Mouse (Mus musculus): Measurements from ENCODE around the gene Atat1.

The Atat1 gene

DNA sequence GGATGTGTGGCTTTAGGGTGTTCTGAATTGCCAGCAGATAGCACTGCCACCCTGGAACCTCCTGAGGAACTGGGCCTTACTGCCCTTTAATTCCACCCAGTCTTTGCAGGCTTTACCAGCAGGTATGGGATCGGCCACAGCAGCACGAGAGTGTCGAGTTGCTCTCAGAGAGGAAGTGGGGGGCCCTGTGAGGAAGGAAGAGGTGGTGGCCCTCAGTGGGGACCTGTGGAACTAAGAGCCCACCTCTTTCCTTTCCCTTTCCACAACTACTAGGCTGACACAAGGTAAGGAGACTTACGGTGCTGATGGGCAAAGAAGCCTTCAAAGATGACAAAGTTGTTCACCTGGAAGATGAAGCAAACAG, 5.9 kb downstream of the Atat1 start:
- CTCF ChIA-PET: interaction anchor here in 1 of 4 experiments (0.8 kb wide), 1 partner anchor 337 kb away, joined by 3 read pairs; no protein-coding TSS in a partner anchor
- POLR2A ChIA-PET: interaction anchor here in 2 of 4 experiments (0.8 to 1.4 kb wide), 6 partner anchors 11 to 81 kb away, joined by 3 to 7 read pairs (median 3); partner anchors contain the start of genes Flot1 (in 1 of the 2), Mrps18b (in 1 of the 2) and Ppp1r10 (in 1 of the 2)

DNA sequence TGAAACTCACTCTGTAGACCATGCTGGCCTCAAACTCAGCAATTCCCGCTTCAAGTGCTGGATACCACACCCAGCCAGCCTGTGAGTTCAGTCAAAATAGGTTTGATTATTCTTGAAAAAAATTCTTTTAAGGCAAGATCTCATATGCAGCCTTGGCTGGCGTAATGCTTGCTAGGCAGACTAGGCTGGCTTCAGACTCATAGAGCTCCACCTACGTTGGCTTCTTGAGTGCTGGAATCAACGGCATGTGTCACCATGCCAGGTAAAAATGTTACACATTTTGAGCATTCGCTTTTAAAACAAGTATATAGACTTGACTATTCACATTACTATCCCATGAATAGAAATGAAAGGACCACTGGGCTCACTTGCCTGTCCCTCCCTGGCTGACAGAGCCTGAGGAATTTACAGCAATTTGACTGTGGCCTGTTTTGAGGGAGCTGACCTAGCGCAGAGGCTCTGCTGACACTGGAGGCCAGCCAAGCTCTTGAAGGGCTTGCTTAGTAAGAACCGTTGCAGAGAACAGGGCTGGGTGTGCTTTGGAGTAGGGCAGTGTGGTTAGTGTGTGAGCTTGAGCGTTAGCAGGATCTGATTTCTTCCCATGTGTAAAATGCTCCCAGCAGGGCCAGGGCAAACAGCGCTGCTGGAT, 6.4 kb downstream of the Atat1 start:
- CTCF ChIA-PET: interaction anchor here in 1 of 4 experiments (0.8 kb wide), 1 partner anchor 337 kb away, joined by 3 read pairs; no protein-coding TSS in a partner anchor
- POLR2A ChIA-PET: interaction anchor here in 3 of 4 experiments (0.7 to 1.4 kb wide), 10 partner anchors 10 to 168 kb away, joined by 3 to 8 read pairs (median 4); partner anchors contain the start of genes Flot1 (in 1 of the 3), Mrps18b (in 1 of the 3) and Ppp1r10 (in 1 of the 3)

DNA sequence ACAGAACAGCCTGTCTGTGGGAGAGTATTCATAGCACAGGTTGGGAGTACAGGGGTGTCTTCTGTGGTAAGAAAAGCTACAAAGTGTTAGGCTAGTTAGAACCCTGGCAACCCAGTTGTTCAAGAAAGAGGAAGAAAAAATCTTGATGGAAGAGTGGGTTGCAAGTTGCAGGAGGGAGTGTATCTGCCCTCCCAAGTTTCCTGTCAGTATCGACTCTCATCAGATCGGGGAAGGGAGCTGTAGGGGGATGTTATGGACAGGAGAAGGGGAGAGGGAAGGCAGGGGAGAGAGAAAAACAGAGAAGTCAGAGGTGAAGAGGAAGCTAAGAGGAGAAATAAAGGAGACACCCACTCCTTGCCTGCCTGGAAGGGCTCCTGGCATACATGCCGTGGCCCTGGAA, 9.2 kb downstream of the Atat1 start:
- CTCF ChIA-PET: no interaction called here
- POLR2A ChIA-PET: interaction anchor here in 3 of 4 experiments (0.7 to 13.4 kb wide), 20 partner anchors 7 to 121 kb away, joined by 3 to 147 read pairs (median 8); partner anchors contain the start of genes Atat1 (in 2 of the 3), Mrps18b (in 2 of the 3), Ppp1r10 (in 2 of the 3) and Dhx16 (in 1 of the 3)

DNA sequence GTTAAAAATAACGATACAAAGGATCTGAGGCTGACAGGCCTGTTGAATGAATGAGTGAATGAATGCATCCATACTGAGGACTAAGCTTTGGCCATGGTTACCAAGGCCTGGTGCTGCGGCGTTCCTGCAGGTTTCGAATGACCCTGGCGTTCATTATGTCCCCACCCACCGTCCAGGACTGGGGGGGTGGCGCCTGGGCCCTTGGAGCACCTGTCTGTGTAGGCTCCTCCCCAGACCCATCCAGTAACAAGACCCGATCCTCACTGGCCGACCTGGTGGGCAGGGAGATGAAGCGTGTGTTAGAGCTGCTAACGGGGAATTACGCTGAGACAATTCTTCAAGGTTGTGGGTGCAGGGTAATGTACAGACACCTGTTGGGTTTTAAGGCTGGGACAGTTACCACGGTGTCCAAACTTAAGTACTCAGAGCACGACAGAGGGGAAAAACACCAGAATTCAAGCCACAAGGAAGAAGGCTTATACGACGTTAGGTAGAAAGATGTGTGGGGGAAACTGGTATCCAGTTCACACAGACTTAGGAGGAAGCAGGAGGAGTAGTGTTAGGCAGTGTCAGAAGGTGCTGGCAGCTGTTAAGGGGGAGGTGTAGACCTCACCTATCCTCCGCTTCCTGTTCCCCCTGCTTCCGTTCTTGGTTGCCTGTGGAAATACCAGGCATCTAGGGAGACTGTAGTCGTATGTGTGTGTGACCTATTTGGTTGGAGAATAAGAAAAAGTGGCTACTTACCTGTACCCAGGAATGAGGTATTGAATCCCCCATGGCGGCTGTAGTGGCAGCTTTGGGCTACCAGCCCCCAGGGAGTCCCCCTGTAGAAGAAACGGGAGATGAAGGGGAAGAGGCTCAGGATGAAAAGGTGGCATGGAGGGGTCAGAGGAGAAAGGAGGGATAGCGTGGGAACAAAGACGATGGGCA, 12.0 kb downstream of the Atat1 start:
- ChIA-PET POLR2A (interaction anchor here (0.6 to 13.4 kb wide), 31 partner anchors 10 to 302 kb away, joined by 3 to 147 read pairs (median 7); partner anchors contain the start of genes Mdc1 (in 3 of the 4), Mrps18b (in 3 of the 4), Ppp1r10 (in 3 of the 4) and Atat1 (in 2 of the 4)), CTCF (interaction anchor here in 3 of 4 experiments (0.7 to 2.1 kb wide), 6 partner anchors 24 to 96 kb away, joined by 3 to 5 read pairs (median 3); no protein-coding TSS in a partner anchor)

DNA sequence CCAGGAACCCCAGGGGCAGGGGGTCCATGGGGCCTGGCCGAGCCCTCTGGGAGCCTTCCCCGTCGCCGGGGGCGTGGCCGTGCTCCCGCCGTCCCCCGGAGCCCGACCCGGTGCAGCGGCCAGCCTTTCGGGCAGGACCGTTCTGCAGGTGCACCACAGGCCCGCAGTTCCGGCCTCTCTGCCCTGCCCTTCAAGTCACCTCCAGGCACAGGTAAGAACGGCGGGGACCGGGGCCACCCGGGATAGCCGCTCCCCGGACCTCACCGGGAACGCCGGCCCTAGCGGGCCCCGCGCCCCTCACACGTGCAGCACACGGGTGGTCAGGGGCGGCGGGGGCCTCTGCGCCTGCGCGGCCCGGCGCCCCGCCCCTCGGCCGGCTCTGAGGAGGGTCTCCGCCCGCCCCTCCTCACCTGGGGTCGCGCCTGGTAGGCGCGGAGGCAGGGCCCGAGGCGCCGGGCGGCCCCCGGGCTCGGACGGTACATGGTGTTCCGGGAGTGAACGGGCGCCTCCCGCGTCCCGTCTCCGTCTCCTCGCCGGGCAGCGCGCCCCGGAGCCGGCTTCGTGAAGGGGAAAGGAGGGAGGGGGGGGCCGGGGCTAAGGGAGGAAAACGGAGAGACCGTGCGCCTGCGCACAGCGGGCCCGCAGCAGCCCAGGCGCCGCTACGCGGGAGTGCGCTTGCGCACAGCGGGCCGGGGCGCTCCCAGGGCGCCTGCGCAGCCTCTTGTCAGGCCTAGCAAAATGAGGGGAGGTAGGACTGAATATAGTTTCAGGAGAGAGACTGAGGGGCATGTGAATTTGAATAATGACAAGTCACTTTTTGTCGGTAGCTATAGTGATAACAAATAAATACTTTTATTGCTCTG, 12.9 kb downstream of the Atat1 start, which contains the start of gene 2310061I04Rik:
Gene 2310061I04Rik, minus strand, starts transcription at position 651 of the 863 bp plus-strand sequence.
- POLR2A ChIA-PET: interaction anchor here (0.6 to 13.4 kb wide), 36 partner anchors 9 to 301 kb away, joined by 3 to 147 read pairs (median 8); partner anchors contain the start of genes Mdc1 (in 3 of the 4), Mrps18b (in 3 of the 4), Ppp1r10 (in 3 of the 4) and Atat1 (in 2 of the 4)
- CTCF ChIA-PET: interaction anchor here in 3 of 4 experiments (0.8 to 2.1 kb wide), 6 partner anchors 23 to 97 kb away, joined by 3 to 5 read pairs (median 3); no protein-coding TSS in a partner anchor

DNA sequence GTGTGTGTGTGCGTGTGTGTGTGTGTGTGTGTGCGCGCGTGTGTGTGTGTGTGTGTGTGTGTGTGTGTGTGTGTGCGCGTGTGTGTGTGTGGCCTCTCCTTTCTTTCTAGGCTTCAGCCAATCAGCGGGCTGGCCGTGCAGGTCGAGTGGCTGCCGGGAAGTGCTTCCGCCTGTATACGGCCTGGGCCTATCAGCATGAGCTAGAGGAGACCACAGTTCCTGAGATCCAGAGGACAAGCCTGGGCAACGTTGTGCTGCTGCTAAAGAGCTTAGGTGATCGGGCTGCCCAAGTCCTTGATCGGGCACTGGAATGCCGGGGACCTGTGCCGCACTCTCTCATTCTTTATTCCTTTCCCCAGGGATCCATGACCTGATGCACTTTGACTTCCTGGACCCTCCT, 22.1 kb downstream of the Atat1 start:
- ChIA-PET POLR2A (interaction anchor here (0.5 to 6.9 kb wide), 84 partner anchors 7 to 753 kb away, joined by 3 to 73 read pairs (median 6); partner anchors contain the start of genes Dhx16 (in 3 of the 4), Mdc1 (in 3 of the 4), Mrps18b (in 3 of the 4) and Ppp1r10 (in 3 of the 4)), CTCF (interaction anchor here (0.5 to 4.5 kb wide), 26 partner anchors 8 to 173 kb away, joined by 3 to 28 read pairs (median 4); partner anchors contain the start of genes Dhx16 (in 2 of the 4), Flot1 (in 1 of the 4), Mdc1 (in 1 of the 4) and Mrps18b (in 1 of the 4))

DNA sequence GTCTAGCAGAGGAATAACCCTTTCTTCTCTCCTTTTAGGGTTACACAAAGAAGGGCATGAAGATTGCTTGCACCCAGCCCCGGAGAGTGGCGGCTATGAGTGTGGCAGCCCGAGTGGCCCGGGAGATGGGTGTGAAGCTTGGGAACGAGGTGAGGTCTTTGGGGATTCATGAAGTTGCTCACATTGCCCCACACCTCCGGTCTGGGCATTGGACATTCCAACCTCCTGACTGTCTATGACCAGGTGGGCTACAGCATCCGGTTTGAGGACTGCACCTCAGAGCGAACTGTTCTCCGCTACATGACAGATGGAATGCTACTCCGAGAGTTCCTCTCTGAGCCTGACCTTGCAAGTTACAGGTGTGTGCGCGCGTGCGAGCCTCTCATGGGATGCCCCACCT, 26.1 kb downstream of the Atat1 start:
- CTCF ChIA-PET: interaction anchor here in 2 of 4 experiments (0.5 to 2.1 kb wide), 2 partner anchors 10 to 449 kb away, joined by 3 to 7 read pairs; no protein-coding TSS in a partner anchor
- POLR2A ChIA-PET: interaction anchor here in 3 of 4 experiments (0.9 to 2.3 kb wide), 4 partner anchors 9 to 48 kb away, joined by 3 to 9 read pairs (median 4); no protein-coding TSS in a partner anchor

DNA sequence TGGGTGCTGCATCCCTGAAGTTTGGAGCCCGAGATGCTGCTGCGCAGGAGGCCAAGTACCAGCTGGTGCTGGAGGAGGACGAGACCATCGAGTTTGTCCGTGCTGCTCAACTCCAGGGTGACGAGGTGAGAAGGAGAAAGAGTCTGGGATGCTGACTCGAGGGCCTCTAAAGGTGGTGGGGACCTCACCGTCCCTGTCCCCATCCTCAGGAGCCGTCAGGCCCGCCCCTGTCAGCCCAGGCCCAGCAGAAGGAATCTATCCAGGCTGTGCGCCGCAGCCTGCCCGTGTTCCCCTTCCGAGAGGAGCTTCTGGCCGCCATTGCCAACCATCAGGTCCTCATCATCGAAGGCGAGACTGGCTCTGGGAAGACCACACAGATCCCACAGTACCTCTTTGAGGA, 27.0 kb downstream of the Atat1 start:
- POLR2A ChIA-PET: interaction anchor here in 3 of 4 experiments (0.7 to 6.9 kb wide), 28 partner anchors 7 to 1163 kb away, joined by 3 to 73 read pairs (median 4); partner anchors contain the start of genes Flot1 (in 3 of the 3), Ier3 (in 2 of the 3), Nrm (in 2 of the 3) and Gabbr1 (in 1 of the 3)
- CTCF ChIA-PET: interaction anchor here (0.6 to 2.1 kb wide), 4 partner anchors 9 to 24 kb away, joined by 4 to 12 read pairs (median 6); no protein-coding TSS in a partner anchor

DNA sequence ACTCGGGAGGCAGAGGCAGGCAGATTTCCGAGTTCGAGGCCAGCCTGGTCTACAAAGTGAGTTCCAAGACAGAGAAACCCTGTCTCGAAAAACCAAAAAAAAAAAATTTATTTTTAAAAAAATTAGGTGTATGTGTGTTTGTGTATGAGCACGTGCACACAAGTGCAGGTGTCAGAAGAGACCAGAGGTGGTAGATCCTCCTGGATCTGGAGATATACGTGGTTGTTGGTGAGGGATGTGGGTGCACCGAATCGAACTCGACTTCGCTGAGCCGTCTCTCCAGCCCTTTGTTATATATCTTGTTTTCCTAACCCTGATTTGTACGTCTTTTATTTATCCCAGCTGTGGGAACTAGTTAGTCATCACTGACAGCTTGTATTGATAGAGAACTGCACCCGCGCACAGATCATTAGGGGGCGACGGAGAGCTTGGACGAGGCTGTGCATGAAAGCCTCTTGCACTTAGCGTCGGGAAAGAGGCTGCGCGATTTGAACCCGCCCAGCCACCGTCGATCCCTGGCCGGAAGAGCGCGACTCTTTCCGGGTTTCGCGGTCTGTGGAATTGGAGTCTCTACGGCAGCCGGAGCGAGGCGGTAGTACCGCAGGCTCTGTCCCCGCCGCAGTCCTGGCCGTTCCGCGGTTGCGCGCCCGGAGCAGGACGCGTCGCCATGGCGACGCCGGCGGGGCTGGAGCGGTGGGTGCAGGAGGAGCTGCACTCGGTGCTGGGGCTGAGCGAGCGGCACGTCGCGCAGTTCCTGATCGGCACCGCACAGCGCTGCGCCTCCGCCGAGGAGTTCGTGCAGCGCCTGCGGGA, 30.4 kb downstream of the Atat1 start, which contains the start of gene Dhx16:
Gene Dhx16, plus strand, starts transcription at position 575 of the 813 bp plus-strand sequence.
- CTCF ChIA-PET: interaction anchor here (0.6 to 2.7 kb wide), 38 partner anchors 8 to 1112 kb away, joined by 3 to 11 read pairs (median 3); partner anchors contain the start of genes Ppp1r18 (in 2 of the 4), Abcf1 (in 1 of the 4), Flot1 (in 1 of the 4) and Ier3 (in 1 of the 4)
- POLR2A ChIA-PET: interaction anchor here (0.6 to 6.9 kb wide), 52 partner anchors 8 to 285 kb away, joined by 3 to 73 read pairs (median 6); partner anchors contain the start of genes Mrps18b (in 4 of the 4), Ppp1r10 (in 4 of the 4), 2310061I04Rik (in 2 of the 4) and Ier3 (in 2 of the 4)

DNA sequence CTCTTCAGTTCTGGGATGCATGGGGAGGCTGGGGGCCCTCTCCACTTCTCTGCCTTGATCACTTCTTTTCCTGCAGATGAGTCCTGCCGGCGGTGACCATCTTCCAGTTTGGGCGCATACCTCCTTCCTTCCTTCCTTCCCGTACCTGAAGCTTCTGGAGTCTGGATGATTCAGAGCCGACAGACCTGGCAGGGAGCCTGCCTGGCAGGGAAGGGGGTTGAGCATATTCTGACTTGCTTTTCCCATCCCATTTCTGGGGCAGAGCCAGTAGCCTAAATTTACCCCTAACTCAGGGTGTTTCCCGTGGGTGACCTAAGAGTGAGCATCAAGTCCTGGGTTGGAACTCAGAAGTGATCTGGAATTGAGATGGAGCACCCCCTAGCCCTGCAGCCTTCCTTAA, 35.2 kb downstream of the Atat1 start:
- ChIA-PET POLR2A (interaction anchor here (0.5 to 3.5 kb wide), 35 partner anchors 10 to 137 kb away, joined by 3 to 44 read pairs (median 5); partner anchors contain the start of genes Mdc1 (in 3 of the 4), Nrm (in 2 of the 4), Ier3 (in 1 of the 4) and Mrps18b (in 1 of the 4)), CTCF (interaction anchor here (0.6 to 3.4 kb wide), 41 partner anchors 10 to 295 kb away, joined by 3 to 58 read pairs (median 5); partner anchors contain the start of genes Ppp1r18 (in 3 of the 4), Nrm (in 2 of the 4), Ier3 (in 1 of the 4) and Mdc1 (in 1 of the 4))

DNA sequence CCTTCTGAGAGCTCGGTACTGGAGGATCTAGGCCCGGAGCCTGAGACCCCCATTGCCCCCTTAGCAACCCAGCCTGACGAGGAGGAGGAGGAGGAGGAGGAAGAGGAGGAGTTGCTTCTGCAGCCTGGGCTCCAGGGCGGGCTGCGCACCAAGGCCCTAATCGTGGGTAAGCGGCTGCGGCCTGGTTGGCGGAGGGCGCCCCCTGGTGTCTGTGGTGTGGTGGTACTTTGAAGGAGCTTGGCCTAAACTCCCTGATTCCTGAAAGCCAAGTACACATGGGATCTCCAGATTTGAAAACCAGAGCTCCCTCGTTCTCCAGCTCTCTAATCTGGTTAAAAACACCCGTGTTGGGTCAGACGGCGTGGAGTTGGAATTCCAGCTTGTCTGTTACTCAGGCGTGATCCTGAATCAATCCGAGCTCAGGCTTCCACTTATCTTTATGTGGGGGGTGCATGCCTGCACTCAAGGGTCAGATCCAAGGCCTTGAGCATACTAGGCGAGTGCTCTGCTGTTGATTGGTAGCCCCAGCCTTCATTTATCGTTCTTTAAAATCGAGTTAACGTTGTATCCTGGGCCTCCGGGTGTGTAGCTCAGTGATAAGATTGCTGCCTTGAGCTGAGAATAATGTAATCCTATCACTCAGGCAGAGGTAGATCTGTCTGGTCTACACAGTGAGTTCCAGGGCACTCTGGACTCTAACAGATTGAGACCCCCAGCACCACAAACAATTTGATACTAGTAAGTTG, 35.9 kb downstream of the Atat1 start:
- CTCF ChIA-PET: interaction anchor here (0.5 to 3.4 kb wide), 135 partner anchors 8 to 1908 kb away, joined by 3 to 58 read pairs (median 4); partner anchors contain the start of genes Ppp1r18 (in 4 of the 4), Ier3 (in 3 of the 4), Mdc1 (in 3 of the 4) and 2310061I04Rik (in 2 of the 4)
- POLR2A ChIA-PET: interaction anchor here (0.5 to 3.5 kb wide), 70 partner anchors 8 to 372 kb away, joined by 3 to 44 read pairs (median 4); partner anchors contain the start of genes Mdc1 (in 3 of the 4), Nrm (in 3 of the 4), Ier3 (in 2 of the 4) and Flot1 (in 1 of the 4)

DNA sequence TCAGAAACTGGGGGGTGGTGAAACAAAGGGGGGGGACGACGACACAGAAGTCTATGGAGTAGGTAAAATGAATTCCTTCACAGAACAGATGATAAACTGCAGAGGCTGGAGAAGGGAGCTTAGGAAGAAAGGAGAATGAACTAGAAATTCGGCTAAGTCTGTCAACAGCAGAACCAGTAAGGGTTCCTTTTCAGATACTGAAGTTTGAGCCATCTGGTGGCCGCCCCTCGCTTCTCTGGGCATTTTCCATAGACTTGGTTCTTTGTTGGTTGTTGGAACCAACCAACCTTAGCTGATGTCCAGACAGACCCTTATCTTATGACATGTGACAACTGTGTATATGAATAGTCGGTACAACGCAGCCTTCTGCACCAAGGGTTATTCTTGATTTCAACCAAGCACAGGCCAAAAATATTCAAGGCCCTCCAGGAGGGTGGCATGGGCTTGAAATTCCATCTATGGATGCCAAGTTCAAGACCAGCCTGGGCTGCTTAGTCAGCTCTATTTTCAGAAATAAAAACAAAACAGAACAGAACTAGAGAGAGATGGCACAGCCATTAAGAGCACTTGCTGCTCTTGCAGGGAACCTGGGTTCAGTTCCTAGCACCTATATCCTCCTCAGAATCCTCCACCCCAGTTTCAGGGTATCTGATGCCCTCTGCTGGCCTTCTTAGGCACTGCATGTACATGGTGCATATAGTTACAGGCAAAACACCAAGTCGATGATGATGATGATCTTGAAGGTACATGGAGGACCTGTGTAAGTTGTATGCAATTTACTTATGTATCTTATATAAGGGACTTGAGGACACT, 38.8 kb downstream of the Atat1 start:
- POLR2A ChIA-PET: interaction anchor here (0.6 to 19.8 kb wide), 28 partner anchors 9 to 60 kb away, joined by 3 to 490 read pairs (median 5); partner anchors contain the start of genes Nrm (in 4 of the 4), Mdc1 (in 3 of the 4), Dhx16 (in 2 of the 4) and Flot1 (in 2 of the 4)
- CTCF ChIA-PET: interaction anchor here (0.6 to 2.9 kb wide), 10 partner anchors 8 to 132 kb away, joined by 3 to 9 read pairs (median 4); no protein-coding TSS in a partner anchor

Data from embryonic stem cell, embryonic (primary cell).